Comparison of ENCODE assay signal across 8 mouse cellular contexts in the genomic region with DNA sequence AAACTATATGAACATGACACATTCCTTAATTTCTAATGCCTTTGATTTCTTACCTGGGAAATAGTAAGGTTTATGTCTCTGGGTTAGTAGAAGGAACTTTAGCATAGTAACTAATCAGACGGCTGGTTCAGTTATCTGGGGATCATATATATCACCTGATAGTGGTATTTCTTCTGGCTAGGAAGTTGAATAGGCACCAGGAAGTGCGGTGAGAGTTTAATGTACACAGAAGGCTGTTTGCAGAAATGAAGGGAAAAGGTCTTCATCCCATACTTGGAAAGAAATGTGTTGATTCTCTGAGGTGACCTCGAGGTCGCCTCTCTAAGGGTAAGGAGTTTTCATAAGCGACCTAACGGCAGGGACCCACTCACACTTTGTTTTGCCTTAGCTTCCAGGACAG. TPM values are rescaled to one million over a fixed set of nuclear protein-coding genes. Genes with fewer than 3 reads are reported as not detected.
DNase-seq lines count a peak whose midpoint lies in the region; ATAC-seq lines count a peak whose summit lies in the region.

No protein-coding gene starts in this region.

- H3K27ac ChIP-seq in kidney, embryonic 16.5 days (ENCODE audit: low read length), result no peak overlapping the region
- H3K27ac ChIP-seq in forebrain, embryonic 10.5 days, result no peak overlapping the region
- H3K27ac ChIP-seq in limb, embryonic 10.5 days, result peak overlapping the region; percentile 57; the same call in 1 of the 2 replicates
- H3K27ac ChIP-seq in neural tube, embryonic 12.5 days, result no peak overlapping the region

- 17% methylated on average over 6 of the region's 6 CpGs for WGBS in kidney, embryonic 16.5 days
- WGBS in forebrain, embryonic 10.5 days, result 24% methylated on average over 6 of the region's 6 CpGs
- 24% methylated on average over 6 of the region's 6 CpGs for WGBS in limb, embryonic 10.5 days
- 20% methylated on average over 6 of the region's 6 CpGs for WGBS in neural tube, embryonic 12.5 days

- ATAC-seq in kidney, embryonic 16.5 days (ENCODE audit: low FRiP score, low TSS enrichment), result no peak
- ATAC-seq in neural tube, embryonic 12.5 days (ENCODE audit: low FRiP score, low read depth), result no peak

- no peak overlapping the region; the same call in 1 of the 2 replicates for H3K4me3 ChIP-seq in kidney, embryonic 16.5 days (ENCODE audit: low read length)
- H3K4me3 ChIP-seq in forebrain, embryonic 10.5 days, result peak overlapping the region; percentile 65
- H3K4me3 ChIP-seq in limb, embryonic 10.5 days, result peak overlapping the region; percentile 64
- peak overlapping the region; percentile 48; the same call in 1 of the 2 replicates for H3K4me3 ChIP-seq in neural tube, embryonic 12.5 days

- H3K4me1 ChIP-seq in kidney, embryonic 16.5 days (ENCODE audit: insufficient read depth, low read length), result peaks cover 21% of the 10 kb centered on the region
- H3K4me1 ChIP-seq in forebrain, embryonic 10.5 days, result peaks cover 32% of the 10 kb centered on the region
- peaks cover 30% of the 10 kb centered on the region for H3K4me1 ChIP-seq in limb, embryonic 10.5 days
- peaks cover 21% of the 10 kb centered on the region for H3K4me1 ChIP-seq in neural tube, embryonic 12.5 days

- no peaks in the 10 kb centered on the region for H3K36me3 ChIP-seq in kidney, embryonic 16.5 days (ENCODE audit: insufficient read depth, low read length)
- no peaks in the 10 kb centered on the region for H3K36me3 ChIP-seq in forebrain, embryonic 10.5 days (replicated peaks)
- H3K36me3 ChIP-seq in limb, embryonic 10.5 days, result no peaks in the 10 kb centered on the region
- H3K36me3 ChIP-seq in neural tube, embryonic 12.5 days, result no peaks in the 10 kb centered on the region

- peaks cover 6% of the 10 kb centered on the region for H3K27me3 ChIP-seq in kidney, embryonic 16.5 days (ENCODE audit: insufficient read depth, low read length)
- peaks cover 39% of the 10 kb centered on the region for H3K27me3 ChIP-seq in forebrain, embryonic 10.5 days (ENCODE audit: poor library complexity, severe bottlenecking)
- H3K27me3 ChIP-seq in limb, embryonic 10.5 days (ENCODE audit: low read depth, poor library complexity, severe bottlenecking), result peaks cover 27% of the 10 kb centered on the region
- peaks cover 11% of the 10 kb centered on the region for H3K27me3 ChIP-seq in neural tube, embryonic 12.5 days (replicated peaks)

- no peak for DNase-seq in kidney, postnatal 4 days
- DNase-seq in forebrain, embryonic 10.5 days (ENCODE audit: extremely low spot score, low spot score), result no peak
- no peak for DNase-seq in limb, embryonic 10.5 days (ENCODE audit: low spot score)
- no peak for DNase-seq in cerebellum, postnatal 36 days
- DNase-seq in spleen, postnatal 10 days (ENCODE audit: low spot score in 2 of 2), result no peak
- no peak for DNase-seq in left cerebral cortex, postnatal 36 days (ENCODE audit: low spot score in 2 of 2)

- intact Hi-C loops in left cerebral cortex, postnatal 36 days (cut with DNase I), result loop anchor here (5.0 to 10.0 kb wide), 3 partner anchors 345 to 485 kb away; no protein-coding TSS in a partner anchor

- H3K9ac ChIP-seq in kidney, embryonic 16.5 days (replicated peaks; ENCODE audit: low read length), result peak overlapping the region; percentile 29; the same call in 1 of the 2 replicates
- H3K9ac ChIP-seq in neural tube, embryonic 12.5 days, result no peak overlapping the region

- no peaks in the 10 kb centered on the region for H3K9me3 ChIP-seq in kidney, embryonic 16.5 days (ENCODE audit: low read length)
- H3K9me3 ChIP-seq in forebrain, embryonic 10.5 days, result no peaks in the 10 kb centered on the region
- no peaks in the 10 kb centered on the region for H3K9me3 ChIP-seq in limb, embryonic 10.5 days (replicated peaks)
- no peaks in the 10 kb centered on the region for H3K9me3 ChIP-seq in neural tube, embryonic 12.5 days

- H3K4me2 ChIP-seq in kidney, embryonic 16.5 days (replicated peaks; ENCODE audit: low read depth, low read length), result peak overlapping the region; percentile 94
- peak overlapping the region; percentile 96 for H3K4me2 ChIP-seq in neural tube, embryonic 12.5 days (replicated peaks)

RNA-seq across cellular contexts. Expression of gene Parm1, which starts 0.3 kb away (rescaled TPM):
- 9.6 and 11.2 TPM in 2 replicates for polyA plus RNA-seq in kidney, embryonic 16.5 days (2015; fragmentation: Nextera tagmentation; extraction: Ambion mirVana)
- polyA plus RNA-seq in forebrain, embryonic 10.5 days (2016; fragmentation: Nextera tagmentation; extraction: Ambion mirVana), result 15.1 and 17.3 TPM in 2 replicates
- polyA plus RNA-seq in limb, embryonic 10.5 days (2016; fragmentation: Nextera tagmentation; extraction: Ambion mirVana), result 3.6 and 4.8 TPM in 2 replicates
- 11.4 and 11.8 TPM in 2 replicates for polyA plus RNA-seq in neural tube, embryonic 12.5 days (2016; fragmentation: Nextera tagmentation; extraction: Ambion mirVana)
- 10 to 100 TPM; 35.3 to 41.9 TPM for total RNA-seq in left cerebral cortex, postnatal 36 days (2021)
